Mouse (Mus musculus): ENCODE measurements around the gene Gmeb2. TPM values are rescaled to one million over a fixed set of nuclear protein-coding genes. Genes with fewer than 3 reads are reported as not detected.

The Gmeb2 gene
- 10 to 100 TPM in 1 of 2 experiments, 1 to 10 TPM in 1; 8.5 to 10.5 TPM for total RNA-seq (2021)

GRCm38 (mm10) chr2:181287958-181288350, at the start of gene Gmeb2:
Gmeb2 (minus strand) TSS chr2:181288035.
- peak; percentile 93 for DNase-seq (ENCODE audit: low spot score)
- intact Hi-C loops (cut with DNase I) = loop anchor here (2.0 to 5.0 kb wide), 2 partner anchors 46 to 101 kb away; partner anchors contain the start of genes Helz2 and Ppdpf

- DNase-seq (ENCODE audit: low spot score) = no peak
- intact Hi-C loops (cut with DNase I) = loop anchor here (1.0 to 5.0 kb wide), 2 partner anchors 148 to 222 kb away; no protein-coding TSS in a partner anchor
Measured at GRCm38 (mm10) chr2:181334023-181334422, 46.2 kb upstream of the Gmeb2 start.

GRCm38 (mm10) chr2:181332542-181332941, 44.7 kb upstream of the Gmeb2 start:
- DNase-seq (ENCODE audit: low spot score) = no peak
- intact Hi-C loops (cut with DNase I) = loop anchor here (5.0 kb wide), 1 partner anchor 220 kb away; no protein-coding TSS in a partner anchor

GRCm38 (mm10) chr2:181326098-181326497, 38.3 kb upstream of the Gmeb2 start:
- intact Hi-C loops (cut with DNase I) = no loop called here
- DNase-seq (ENCODE audit: low spot score) = no peak

GRCm38 (mm10) chr2:181322136-181322535, 34.3 kb upstream of the Gmeb2 start:
- intact Hi-C loops (cut with DNase I) = no loop called here
- DNase-seq (ENCODE audit: low spot score) = no peak

GRCm38 (mm10) chr2:181320103-181320499, 32.3 kb upstream of the Gmeb2 start:
- no peak for DNase-seq (ENCODE audit: low spot score)
- intact Hi-C loops (cut with DNase I) = no loop called here

- DNase-seq (ENCODE audit: low spot score) = peak; percentile 43
- intact Hi-C loops (cut with DNase I) = loop anchor here (5.0 kb wide), 1 partner anchor 132 kb away; the partner anchor contains the start of gene Ppdpf
Measured at GRCm38 (mm10) chr2:181319248-181320102, 31.6 kb upstream of the Gmeb2 start, which contains the start of gene Rtel1. Rtel1 (plus strand) TSS chr2:181319739.

- no peak for DNase-seq (ENCODE audit: low spot score)
- intact Hi-C loops (cut with DNase I) = no loop called here
Measured at GRCm38 (mm10) chr2:181314080-181314810, 26.4 kb upstream of the Gmeb2 start, which contains the start of gene Stmn3. Stmn3 (minus strand) TSS chr2:181314500.

- DNase-seq (ENCODE audit: low spot score) = no peak
- intact Hi-C loops (cut with DNase I) = no loop called here
Measured at GRCm38 (mm10) chr2:181313344-181314079, 25.7 kb upstream of the Gmeb2 start.

- no peak for DNase-seq (ENCODE audit: low spot score)
- intact Hi-C loops (cut with DNase I) = no loop called here
Measured at GRCm38 (mm10) chr2:181313006-181313343, 25.1 kb upstream of the Gmeb2 start.

GRCm38 (mm10) chr2:181312435-181312834, 24.6 kb upstream of the Gmeb2 start:
- DNase-seq (ENCODE audit: low spot score) = no peak
- intact Hi-C loops (cut with DNase I) = no loop called here

- DNase-seq (ENCODE audit: low spot score) = no peak
- intact Hi-C loops (cut with DNase I) = no loop called here
Measured at GRCm38 (mm10) chr2:181307144-181307804, 19.4 kb upstream of the Gmeb2 start.

GRCm38 (mm10) chr2:181304944-181305343, 17.1 kb upstream of the Gmeb2 start:
- intact Hi-C loops (cut with DNase I) = no loop called here

GRCm38 (mm10) chr2:181302041-181302440, 14.2 kb upstream of the Gmeb2 start:
- DNase-seq (ENCODE audit: low spot score) = no peak
- intact Hi-C loops (cut with DNase I) = no loop called here

More at GRCm38 (mm10) chr2:181304944-181305343, 17.1 kb upstream of the Gmeb2 start:
- no peak for DNase-seq (ENCODE audit: low spot score)

GRCm38 (mm10) chr2:181290937-181291336, 3.1 kb upstream of the Gmeb2 start:
- DNase-seq (ENCODE audit: low spot score) = no peak
- intact Hi-C loops (cut with DNase I) = no loop called here

GRCm38 (mm10) chr2:181288691-181289090, 856 bp upstream of the Gmeb2 start:
- no peak for DNase-seq (ENCODE audit: low spot score)
- intact Hi-C loops (cut with DNase I) = loop anchor here (5.0 kb wide), 1 partner anchor 46 kb away; the partner anchor contains the start of gene Helz2

GRCm38 (mm10) chr2:181287338-181287957, 387 bp downstream of the Gmeb2 start:
- intact Hi-C loops (cut with DNase I) = loop anchor here (2.0 to 5.0 kb wide), 2 partner anchors 45 to 101 kb away; partner anchors contain the start of genes Helz2 and Ppdpf
- DNase-seq (ENCODE audit: low spot score) = peak; percentile 79

- intact Hi-C loops (cut with DNase I) = loop anchor here (2.0 to 5.0 kb wide), 2 partner anchors 44 to 100 kb away; partner anchors contain the start of genes Helz2 and Ppdpf
- no peak for DNase-seq (ENCODE audit: low spot score)
Measured at GRCm38 (mm10) chr2:181286629-181287337, 1.1 kb downstream of the Gmeb2 start.

Measured in heart, postnatal 25 days (tissue).